Mouse (Mus musculus): ENCODE data around the gene Klf6.
A peak's percentile ranks its signal among the peaks of the same experiment; 100 is the strongest.

Gene Klf6

DNA sequence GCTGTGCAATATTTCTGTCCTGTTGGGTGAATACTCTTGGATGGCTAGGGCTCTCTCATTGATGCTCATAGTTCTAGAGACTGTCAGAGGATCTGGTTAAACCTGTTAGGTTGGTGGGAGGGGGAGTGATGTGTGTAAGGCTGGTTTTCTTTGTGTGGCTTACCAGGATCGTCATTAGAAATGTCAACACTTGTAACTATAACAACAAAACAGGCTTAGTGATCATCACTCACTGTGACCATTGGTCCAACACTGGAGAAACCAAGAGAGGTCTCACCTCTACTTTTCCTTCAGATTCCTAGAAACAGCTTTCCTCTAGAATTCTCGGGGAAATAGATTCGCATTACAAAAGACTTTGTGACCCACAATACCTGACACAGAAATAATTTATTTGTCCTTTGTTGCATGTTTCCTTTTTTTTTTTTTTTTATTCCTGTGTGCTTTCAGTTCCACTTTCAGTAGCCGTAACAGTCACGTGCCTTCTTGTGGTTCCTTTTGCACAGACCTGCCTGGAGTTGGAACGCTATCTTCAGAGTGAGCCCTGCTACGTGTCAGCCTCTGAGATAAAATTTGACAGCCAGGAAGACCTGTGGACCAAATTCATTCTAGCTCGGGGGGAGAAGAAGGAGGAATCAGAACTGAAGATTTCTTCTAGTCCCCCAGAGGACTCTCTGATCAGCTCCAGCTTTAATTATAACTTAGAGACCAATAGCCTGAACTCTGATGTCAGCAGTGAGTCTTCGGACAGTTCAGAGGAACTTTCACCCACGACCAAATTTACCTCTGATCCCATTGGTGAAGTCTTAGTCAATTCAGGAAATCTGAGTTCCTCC is 3.2 kb downstream of the Klf6 start:
- no peak for DNase-seq

DNA sequence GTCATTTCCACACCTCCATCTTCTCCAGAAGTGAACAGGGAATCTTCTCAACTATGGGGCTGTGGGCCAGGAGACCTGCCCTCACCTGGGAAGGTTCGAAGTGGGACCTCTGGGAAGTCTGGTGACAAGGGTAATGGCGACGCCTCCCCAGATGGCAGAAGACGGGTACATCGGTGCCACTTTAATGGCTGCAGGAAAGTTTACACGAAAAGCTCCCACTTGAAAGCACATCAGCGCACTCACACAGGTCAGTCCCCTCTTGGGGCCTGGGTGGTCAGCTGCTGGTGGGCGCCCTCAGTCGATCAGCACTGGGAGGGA is 3.8 kb downstream of the Klf6 start:
- DNase-seq = no peak

DNA sequence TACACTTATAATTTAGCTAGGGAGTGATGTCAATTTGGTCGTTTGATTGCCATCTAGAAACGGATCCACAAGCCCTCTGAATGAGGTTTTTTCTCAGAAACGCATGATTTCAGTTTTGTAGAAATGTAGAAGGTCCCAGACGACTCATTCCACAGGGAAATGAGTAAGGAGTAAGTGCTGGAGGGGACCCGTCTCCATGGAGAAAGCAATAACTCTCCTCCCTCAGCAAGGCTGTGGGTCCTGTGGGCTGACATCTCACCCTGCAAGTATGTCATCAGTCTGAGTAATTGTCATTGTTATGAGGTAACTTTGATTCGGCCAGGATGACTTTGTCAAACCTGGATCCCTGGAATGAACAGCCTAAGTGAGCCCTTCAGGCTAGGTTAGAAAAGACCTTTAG is 4.8 kb downstream of the Klf6 start:
- DNase-seq = no peak

DNA sequence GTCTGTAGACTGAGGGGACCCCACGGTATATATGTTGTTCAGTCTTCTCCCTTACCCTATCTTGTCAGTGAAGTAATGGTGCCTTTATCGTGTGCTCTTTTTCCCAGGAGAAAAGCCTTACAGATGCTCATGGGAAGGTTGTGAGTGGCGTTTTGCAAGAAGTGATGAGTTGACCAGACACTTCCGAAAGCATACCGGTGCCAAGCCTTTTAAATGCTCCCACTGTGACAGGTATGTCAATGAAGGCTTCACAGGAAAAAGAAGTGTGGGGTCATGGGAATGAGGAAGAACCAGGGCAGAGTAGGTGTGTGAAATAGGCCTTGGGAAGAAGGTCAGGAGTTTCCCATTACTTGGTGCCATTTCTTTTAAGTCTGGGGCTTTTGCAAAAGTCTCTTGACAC is 5.2 kb downstream of the Klf6 start:
- DNase-seq = no peak

DNA sequence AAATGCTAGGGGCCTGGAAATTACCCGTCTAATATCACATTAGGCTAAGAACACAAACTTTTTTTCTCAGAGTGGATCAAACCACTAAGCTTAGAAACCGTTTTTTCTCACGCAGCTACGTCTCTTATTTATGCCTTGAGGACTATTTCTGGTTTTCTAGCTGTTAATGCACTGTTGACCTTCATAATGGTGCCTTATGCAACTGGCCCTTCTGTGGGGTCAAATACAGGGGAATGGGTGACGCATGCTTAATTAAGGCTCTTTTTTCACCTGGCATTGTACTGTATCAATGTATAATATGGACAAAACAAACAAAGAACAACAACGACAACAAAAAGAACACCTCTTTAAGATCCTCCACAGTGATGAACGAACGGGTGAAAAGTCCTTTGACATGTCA is 7.1 kb downstream of the Klf6 start:
- no peak for DNase-seq

DNA sequence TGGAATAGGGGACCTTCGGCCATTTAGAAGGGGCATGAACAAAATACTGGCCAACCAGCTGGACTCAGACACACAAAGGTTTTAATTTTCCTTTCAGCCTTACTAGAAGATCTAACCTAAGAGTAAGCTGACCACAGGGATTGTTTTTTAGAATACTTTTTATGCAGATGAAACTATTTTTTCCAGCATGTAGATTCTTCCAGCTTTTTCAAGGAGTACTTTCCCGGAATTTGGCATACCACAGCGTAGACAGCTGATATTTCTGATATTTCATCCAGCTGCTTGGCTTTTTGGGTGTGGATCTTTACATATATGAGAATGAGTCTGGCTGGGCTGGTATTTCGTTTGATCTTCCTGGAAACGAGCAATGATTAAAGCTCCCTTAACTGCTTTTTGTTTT is 8.2 kb downstream of the Klf6 start:
- DNase-seq = no peak

DNA sequence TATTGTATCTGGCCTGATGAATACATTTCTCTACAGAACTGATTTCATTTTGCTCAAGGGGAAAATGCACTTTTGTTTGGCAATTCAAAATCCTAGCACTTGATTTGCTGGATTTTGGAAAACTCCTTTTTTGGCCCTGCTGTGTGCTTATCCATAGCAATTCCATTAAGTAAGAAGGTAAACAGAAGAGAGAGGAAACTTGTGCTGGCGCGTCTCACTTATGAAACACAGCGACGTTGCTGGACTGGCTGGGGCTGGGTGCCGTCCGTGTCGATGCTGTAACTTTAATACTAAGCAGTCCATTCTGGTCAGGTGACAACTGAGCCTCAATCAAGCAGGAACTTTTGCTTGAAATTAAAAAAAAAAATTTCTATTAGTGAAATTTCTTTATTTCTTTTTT is 8.6 kb downstream of the Klf6 start:
- peak; percentile 21 to 28 for DNase-seq

DNA sequence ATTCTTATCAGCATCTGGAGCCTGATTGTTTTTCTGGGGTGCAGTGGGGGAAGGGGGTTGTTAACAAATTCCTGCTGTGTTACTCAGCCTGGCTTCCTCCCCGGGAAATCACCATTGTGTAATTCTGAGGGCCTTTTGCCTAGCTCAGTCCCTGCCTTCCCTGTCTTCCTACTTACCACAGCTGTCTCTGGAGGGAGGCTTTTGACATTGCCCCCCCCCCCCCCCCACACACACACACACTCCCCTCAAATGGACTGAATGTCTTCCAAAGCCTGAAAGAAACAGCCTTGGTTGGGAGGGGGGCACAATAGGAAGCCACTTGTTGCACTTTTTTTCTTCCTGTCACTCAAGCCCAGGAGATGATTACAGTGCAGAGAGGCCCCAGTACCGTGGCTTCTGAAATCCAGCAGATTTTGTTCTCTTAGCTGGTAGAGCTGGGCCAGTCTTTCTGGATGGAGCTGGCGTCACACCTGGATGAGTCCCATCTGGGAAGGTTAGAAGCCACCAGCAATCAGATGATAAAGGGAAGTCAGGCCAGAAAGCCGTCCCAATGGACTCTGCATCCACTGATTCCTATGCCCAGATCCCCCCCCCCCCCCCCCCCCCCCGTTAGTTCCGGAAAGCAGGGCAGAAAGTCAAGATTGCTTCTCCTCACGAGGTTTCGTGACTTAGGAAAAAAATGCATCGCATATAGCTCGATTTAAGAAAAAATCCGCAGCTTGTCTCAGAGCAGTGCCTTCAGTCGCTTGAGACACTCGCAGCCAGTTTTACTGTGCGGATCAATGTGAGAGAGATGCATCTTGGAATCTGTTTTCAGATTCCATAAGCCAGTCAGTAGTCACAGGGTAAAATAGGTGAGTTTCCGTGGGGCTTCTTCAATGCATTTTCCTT is 9.3 kb downstream of the Klf6 start:
- DNase-seq = peak; percentile 30 to 47

DNA sequence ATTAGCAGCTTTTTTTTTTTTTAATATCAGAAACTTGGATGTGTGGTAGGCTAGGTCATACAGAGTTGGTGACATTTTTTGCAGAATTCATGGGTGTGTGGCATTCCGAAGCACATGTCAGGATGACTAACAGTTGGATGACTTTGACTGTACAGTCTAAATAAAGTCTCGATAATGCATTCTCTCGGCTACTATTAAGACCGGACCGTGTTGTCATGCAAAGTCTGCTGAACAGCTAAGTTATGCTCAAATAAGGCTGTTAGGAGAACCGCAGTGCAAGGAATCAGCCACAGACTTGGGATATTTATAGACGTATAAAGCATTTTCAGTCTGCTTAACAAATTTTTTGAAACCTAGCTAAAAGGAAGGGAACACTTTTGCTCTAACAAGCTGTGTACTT is 10.1 kb downstream of the Klf6 start:
- DNase-seq = no peak

DNA sequence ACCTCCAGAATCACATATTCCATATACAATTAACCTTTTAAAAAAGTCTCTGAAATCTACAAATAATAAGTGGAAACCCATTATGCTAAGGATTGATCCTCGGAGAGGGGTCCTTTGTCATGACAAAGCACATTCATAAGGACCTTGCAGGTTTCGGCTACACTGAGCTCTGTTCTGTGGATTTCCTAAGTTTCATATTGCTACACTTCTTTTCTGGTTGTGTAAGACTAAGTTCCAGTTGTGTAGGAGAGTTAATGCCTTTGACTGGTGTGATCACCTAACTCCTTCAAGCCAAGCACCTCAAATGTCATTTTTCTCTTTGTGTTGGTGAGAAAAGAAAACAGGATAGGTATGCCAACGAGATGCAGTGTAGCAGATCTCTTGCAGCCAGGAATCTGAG is 12.4 kb downstream of the Klf6 start:
- no peak for DNase-seq

DNA sequence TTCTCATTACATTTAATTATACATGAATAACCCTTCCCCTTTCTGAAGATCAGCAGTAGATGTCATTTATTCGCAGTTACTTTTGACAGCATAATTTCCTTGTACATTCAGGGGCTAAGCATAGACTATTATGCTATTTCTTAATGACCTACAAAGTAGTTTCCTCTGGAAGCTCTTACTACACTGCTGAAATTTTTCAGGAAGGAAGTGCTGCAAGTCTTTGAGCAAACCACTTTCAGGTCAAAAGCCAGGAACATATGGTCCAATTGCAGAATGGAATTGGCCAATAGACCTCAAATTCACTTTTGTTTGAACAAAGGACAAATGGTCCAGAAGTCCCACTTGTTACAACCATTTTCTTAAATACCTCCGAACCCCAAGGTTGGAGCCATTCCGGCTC is 14.2 kb downstream of the Klf6 start:
- DNase-seq = no peak

DNA sequence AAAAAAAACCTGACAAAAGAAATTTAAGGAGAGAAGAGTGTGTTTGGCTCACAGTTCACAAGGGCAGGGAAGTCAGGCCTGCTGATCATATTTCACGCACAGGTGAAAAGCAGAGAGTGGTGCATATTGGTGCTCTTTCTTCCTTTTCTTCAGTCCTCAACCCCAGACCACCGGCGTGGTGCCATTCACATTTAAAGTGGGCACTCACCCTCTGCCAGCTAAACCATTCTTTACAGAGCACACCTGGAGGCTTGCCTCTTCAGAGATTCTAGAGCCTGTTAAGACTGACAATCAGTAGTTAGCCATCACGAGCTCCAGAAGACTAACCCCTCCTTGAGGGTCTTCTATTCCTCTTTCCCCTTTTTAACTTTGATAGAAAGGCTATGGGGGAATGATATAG is 17.5 kb downstream of the Klf6 start:
- DNase-seq = no peak

DNA sequence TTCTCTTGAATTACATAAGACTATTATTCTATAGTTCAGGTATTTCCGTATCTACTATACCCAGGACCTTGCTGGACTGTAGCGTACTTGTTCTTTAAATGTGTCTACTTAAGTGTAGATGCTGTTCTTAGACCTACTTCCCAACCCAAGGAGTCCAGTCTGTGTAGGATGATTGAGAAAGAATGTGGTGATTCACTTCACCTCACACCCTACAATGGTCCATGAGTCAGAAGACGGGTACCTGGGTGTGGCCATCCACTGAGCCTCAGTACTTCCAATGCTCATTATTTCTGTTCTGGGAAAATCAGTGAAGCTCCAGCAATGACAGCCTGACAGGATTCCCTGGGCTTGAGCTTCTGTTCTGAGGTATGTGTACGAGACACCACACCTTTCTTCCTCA is 25.5 kb downstream of the Klf6 start:
- no peak for DNase-seq

DNA sequence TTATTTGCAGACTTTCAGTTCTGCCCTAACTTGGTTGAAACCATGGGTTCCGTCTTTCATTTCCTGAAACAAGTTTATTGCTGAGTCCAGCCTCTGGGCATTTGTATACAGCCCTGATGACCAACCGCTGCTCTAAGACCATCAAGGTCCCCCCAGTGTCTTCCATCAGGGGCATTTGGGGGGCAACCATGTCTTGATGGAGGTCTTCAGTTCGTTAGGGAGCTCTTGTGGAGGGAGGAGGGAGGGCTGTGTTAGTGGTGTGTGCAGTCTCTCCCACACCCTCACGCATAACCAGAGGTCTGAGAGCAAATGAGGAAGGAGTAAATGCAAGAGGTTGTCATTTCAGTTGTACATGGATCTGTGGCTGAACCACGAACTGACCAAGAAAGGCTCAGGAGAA is 26.9 kb downstream of the Klf6 start:
- no peak for DNase-seq

DNA sequence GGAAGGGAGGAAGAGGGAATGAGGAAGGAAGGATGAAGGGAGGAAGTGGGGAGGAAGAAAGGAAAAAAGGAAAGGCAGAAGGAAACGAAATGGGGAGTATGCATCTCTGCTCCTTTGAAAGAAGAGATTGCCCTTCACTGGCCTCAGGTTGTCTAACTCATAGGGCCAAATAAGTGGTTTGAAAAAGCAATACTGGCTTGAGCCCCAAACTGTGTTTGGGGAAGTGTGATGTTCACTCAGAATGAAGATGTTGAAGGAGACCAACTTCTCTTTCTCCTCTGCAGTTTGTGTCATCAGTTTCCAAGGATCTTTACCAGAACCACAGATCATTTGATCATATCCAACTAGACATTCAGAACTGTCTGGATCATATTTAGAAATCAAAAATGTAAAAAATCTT is 27.4 kb downstream of the Klf6 start:
- DNase-seq = no peak

DNA sequence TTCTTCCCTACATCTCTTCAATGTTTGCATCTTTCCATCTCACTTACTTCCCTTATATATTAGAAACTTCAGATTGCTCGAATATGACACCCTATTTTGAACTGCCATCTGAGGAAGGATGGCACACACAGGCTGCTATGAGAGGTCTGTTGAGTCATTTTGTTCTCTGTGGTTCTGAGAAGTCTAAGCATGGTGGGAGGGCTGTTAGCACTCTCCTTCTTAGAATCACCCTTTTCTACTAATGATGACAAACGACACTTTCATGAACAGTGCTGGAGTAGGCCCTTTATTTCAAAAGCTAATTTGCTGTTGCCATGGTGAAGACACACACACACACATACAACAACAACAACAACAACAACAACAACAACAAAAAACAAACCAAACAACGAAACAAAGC is 28.8 kb downstream of the Klf6 start:
- no peak for DNase-seq

DNA sequence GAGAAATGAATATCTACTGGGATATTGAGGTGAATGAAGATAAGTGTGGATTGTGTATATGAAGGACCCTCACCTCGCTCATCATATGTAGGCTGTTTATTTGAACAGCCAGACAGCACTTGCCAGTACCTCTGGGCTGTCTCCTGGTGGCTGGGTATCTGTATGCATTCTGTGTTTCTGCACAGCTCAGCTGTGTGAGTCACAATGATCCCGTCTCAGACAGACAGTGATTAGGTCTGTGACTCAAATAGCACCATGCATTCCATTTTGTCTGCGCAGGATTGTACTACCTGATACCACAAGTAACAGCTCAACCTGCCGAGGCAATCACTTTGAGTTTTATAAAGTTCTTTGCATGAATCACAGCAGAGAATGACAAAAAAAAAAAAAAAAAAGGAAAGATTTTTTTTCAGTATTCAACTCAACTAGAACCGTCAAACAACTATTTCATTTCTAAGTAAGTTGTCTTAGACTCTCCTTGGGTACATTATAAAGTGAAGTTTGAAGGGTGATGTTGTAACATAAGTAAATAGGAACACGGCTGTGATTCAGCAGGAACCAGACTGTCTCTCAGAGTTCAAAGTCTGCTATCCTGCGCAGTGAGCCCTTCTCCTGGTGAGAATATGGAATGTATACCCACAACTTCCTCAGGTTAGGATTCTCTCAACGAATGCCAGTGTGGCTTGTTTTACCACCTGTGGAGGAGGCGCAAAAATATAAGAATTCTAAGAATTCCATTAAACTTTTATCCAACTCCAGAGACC is 31.6 kb downstream of the Klf6 start:
- DNase-seq = no peak

DNA sequence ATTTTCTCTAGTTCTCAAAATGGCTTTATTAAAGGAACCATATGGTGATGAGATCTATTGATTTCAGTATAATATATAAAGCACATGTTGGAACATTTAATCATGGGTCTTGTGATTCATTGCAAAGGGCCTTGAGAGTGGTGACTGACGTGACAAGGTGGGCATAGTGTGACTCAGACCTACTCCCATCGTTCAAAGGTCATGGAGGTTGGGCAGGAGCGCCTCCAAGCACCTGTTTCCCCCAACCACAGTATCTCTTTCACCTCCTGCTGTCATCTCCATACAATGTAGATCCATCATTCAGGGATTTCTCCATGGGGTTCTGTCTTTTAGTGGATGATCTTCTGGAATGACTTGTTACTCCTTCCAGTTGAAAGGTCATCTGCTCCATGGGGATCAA is 33.6 kb downstream of the Klf6 start:
- no peak for DNase-seq

DNA sequence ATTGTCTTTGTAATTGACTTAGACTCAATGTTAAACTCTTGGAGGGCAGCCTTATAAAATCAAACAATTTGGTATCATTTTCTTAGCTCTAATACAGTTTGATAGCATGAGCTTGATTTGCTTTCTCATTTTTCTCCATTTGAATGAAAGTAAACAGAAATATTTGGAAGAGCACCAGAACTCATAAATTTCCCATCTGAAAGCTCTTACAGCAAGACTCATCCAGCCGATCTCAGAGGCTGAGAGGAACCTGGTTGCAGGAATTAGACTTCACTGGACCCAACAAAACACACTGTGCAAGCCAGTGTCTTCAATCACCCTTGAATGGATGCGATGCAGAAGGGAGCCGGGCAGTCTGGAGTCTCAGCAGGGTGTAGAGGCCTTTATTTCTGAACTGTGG is 34.6 kb downstream of the Klf6 start:
- DNase-seq = no peak

DNA sequence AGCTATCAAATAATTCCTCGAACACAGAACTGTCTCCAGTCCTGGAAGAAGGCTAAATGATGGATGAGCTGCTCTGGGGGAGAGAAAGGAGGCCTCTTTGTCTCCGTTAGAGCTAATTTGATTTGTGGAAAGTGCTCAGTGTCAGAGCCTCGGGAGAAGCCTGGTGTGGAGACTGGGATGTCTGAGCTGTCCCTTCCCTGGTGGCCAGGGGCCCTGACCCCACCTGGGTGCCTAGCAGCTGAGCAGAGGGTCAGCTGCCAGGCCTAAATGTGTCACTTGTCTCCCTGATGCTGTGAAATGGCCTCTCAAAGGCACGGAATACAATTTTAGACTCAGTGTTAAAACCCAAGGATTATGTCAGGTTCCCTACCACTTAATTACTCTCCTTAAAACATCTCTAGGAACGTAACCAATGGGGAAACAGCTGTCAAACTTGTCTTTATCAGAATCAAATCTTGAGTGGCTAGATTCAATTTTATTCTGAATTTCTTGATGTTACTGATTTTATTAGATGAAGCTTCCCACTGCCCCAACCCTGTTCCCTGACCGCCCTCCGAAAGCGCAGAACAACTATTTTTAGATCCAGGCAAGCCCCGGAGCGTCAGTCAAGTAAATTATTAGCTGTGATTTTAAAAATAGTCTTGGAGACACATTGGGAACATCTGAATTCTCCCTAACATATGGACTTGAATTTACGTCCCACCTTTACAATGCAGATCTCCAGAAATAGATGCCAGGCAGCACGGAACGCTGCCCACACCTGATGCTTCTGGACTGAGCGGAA is 36.1 kb downstream of the Klf6 start:
- DNase-seq = no peak

DNA sequence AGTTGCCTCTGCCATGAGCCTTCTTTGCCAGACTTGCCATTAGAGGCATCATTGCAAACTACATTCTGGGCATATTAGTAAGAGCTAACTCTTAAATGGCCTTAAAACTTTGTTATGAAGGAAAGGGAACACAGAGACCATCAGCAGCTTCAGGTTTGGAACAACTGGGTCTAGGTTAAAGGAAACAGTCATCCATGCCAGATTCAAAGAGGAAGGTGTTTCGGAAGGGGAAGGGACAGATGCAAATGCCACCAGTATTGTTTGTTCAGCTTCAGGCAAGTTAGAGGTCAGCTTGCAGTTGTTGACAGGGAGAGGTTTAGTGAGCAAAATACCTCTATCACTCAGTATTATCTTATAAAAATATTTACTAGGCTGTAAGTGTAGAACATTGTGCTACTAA is 37.7 kb downstream of the Klf6 start:
- DNase-seq = no peak

DNA sequence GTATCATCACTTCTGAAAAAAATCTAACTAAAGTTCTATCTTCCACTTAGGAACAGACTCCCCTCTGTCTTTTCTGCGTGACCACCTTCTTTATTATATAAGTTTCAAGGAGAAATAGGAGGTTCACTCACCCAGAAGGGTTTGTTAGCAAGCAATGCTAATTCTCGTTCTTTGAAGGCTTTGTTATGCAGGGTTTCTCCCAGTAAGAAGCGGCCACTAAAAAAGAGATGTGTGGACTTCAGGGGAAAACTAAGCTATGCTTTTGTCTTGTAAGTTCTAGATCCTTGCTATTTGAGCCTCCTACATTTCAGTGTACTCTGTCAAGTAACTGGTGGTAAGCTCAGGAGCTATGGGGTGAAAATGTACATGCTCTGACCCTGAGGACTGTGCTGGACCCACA is 38.4 kb downstream of the Klf6 start:
- DNase-seq = no peak

DNA sequence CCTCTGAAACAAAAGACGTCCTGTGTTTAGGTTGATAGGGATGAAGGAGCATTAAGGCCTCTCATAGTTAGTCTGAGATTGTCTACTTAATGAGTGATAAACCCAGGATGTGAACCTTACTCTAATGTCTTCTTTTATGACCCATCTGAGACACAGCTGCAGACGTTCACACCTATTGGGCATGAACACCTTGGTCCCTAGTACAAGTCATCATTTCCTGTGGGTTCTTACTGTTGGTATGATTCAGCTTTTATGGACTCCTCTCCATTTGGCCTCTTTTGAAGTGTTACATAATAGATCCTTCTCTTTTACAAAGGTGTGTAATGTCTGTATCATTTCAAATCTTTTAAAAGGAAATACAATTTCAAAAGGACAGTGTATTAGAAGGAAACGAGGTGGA is 51.9 kb downstream of the Klf6 start:
- no peak for DNase-seq
